Mouse (Mus musculus): ENCODE measurements around the gene Uts2b. TPM values are rescaled to one million over a fixed set of nuclear protein-coding genes. Genes with fewer than 3 reads are reported as not detected.

Gene Uts2b
- not detected for total RNA-seq (2021)

DNA sequence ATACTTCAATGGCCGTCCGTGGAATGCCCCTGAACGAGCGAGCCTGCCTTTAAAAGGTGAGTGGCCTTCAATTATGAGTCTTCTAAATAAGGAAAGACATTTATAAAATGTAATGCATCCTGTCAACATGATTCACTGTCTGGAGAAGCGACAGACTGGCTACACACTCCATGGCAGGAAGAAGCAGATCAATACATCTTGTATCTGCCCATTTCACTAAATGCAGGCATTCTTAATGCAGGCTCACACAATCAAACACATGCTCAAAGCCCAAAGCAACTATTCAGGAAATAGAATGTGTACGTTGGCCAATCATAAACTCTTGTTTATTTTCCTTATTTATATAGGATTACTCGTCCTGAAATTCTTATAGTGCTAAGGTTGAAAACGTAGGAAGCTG, at the start of gene Uts2b:
Uts2b (minus strand) TSS at position 49 of the 400 bp plus-strand sequence.
- DNase-seq (ENCODE audit: low spot score in 2 of 2), result no peak
- intact Hi-C loops (cut with DNase I), result no loop called here

DNA sequence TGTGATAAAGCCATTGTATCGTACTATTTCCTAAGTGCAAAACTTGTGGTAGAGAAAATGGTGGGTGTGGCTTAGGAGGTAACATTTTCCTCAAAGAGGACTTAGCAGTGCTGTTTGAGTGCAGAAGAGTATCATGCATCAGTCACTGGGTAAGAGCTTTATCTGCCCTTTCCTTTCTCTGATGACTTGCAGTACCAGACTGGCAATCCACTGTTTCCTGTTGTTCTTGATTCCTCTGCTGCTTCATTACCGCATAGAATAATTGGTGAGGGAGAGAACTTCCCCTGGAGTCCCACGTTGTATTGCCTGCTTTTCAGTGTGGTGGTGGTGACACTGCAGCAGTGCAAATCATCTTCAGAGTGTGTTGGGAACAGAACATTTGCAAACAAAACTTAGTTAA, 47.6 kb upstream of the Uts2b start:
- intact Hi-C loops (cut with DNase I), result no loop called here
- DNase-seq (ENCODE audit: low spot score in 2 of 2), result no peak

DNA sequence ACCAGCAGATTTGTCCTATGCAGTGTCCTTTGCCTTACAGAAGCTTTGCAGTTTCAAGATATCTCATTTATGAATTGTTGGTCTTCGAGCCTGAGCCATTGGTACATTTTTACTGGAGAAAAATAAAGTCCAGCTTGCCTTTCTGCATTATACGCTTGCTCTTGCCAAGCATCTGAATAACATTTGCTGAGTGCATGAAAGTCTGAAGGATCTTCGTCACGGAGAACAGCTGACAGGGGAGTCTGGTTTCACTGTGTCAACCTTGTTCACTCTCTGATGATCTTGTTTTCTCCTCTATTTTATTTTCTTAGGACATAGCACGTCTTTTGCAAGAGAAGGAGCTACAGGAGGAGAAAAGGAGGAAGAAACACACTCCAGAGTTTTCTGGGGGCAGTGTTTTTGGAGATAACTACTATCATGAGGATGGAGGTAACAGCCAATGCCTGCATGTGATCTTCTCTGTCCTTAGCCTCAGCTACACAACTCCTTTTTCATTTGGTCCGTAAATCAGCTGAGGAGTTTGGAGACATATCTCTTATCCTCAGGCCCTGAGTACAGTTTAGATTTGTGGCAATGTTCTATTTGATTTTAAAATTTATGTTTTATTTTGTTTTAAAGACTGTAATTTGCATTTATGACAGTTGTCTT, 47.0 kb upstream of the Uts2b start:
- DNase-seq (ENCODE audit: low spot score in 2 of 2), result no peak
- intact Hi-C loops (cut with DNase I), result no loop called here

DNA sequence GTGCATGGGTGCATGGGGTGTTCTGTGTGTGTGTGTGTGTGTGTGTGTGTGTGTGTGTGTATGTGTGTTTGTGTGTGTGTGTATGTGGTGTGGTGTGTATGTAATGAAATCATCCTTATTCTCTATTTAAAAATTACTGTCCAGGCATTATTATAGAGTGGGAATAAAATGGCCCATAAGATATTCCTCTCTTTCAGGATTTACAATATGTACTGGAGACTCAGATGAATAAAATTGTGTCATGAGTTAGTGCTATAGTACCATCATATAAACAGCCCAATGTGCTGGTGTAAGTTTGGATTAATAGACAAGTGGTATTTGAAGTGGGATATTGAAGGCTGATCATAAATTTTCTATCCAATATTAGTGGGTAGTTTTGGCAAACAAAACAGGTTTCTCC, 34.1 kb upstream of the Uts2b start:
- DNase-seq (ENCODE audit: low spot score in 2 of 2), result no peak
- intact Hi-C loops (cut with DNase I), result no loop called here

DNA sequence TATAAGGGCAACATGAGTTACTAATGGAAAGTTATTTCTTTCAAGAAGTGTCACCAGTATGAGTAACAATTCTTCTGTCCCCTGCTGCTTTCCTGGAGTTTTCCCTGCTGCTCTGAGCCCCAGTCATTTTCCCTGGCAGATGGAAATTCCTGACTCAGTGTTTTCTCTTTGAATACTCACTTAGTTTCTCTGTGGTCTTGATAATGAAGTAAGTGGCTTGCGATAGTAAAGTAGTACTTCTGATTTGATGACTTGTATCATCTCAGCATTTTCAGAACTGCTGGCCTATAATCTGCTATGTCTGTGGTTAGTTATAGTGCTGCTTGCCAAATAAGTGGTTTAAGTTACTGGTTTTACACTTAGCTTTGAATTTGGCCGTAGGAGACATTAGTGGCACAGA, 31.5 kb upstream of the Uts2b start:
- DNase-seq (ENCODE audit: low spot score in 2 of 2), result no peak
- intact Hi-C loops (cut with DNase I), result no loop called here

DNA sequence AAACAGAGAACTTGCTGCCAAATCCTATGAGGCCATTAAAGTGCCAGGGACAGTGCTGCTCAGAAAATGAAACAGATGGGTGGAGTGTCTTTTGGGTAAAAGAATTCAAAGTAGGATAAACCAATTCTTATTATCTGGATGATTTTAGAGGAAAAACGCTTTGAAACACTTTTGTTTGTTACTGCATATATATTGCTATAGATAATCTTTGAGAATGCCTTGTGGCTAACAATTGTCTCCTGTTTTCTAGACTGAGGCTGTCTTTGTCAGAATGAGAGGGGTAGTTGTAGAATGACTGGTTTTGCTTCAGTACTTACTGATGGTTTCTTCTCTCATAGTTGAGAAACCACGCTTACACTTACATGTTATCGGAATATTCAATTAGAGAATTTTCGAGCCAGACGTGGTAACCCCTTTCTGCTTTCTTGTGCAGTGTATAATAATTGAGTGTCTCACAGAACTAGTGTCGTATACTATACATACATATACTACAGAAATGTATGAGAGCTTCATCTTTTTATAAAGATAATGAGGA, 29.7 kb upstream of the Uts2b start:
- no peak for DNase-seq (ENCODE audit: low spot score in 2 of 2)
- intact Hi-C loops (cut with DNase I), result no loop called here

DNA sequence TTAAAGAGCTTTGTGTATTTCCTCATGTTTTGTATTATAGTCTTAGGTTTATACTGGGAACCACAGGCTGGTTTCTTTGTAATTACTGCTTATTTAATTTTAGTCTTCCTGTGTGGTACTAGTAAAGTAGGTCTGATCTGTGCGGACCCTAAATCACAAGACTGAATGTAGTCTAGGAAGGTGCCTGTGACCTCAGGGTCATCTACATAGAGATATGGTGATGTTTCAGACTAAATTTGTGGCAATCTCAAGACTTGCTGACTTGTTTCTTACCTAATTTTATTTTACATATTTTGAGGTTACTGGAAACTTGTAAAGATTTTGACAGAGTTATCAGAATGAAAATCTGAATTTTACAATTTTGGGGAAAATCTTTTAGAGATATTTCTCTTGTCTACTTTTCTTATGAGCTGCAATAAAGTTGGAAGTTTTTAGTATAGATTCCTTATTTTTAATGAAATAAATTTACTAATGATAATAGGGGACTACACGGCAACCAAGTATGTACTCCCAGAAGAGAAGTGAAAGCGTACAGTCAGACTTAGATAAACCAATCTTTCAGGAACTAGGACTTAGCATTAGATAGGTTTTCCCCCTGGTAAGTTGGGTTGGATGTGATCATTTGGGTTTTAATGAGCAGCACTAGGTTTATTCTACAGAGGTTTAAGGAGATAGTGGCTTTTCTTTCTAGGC, 29.1 kb upstream of the Uts2b start:
- intact Hi-C loops (cut with DNase I), result no loop called here
- no peak for DNase-seq (ENCODE audit: low spot score in 2 of 2)

DNA sequence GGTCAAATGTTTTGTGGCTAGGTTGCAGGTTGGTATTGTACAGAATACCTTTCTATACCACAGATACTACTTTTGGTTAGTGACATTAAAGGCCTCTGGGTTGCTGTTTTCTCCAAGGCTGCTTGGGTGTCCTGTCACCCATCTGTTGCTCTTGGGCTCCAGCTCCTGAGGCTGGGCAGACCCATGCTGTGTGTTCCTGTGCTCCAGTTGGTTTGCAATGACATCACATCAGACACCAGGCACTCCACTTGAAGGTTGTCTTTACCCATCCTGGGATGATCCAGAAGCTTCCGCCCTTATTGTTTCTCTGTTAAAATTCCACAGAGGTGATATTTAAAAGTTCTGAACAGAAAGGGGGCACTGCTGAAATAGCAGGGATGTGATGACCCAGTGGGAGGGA, 26.9 kb upstream of the Uts2b start:
- intact Hi-C loops (cut with DNase I), result no loop called here
- DNase-seq (ENCODE audit: low spot score in 2 of 2), result no peak

DNA sequence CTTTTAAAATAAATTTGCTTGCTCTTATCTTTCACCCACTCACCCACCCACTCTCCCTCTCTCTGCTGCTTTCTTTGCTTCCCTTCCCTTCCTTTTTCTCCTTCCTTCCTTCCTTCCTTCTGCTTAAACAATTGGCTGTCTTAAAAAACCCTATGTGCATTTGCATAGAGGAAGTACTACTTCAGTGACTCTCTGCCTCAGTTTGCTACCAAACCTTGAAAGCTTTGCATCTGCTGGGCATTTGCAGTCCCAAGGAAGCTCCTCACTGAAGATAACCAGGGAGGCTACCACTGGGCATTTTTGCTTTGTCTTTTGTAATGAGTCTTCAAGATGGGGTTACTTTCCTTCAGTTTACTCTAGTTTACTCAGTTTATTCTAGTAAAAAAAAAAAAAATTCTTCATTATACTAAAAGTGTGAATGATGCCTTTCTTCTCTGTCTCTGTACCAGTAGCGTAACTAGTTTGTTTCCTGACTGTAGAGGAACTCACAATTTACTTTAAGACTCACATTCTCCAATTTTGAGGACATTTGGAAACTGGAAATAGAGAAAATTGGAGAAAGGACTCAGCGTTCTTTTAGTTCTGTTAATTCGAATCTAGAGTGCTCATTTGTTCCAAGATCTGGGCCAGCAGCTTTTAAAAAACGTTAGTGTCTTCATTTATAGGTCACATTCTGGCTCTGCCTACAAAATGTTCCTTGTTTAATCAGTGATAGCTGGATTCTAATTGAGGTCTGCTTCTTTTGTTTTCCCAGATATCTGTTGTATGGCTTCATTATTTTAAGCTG, 25.4 kb upstream of the Uts2b start:
- DNase-seq (ENCODE audit: low spot score in 2 of 2), result no peak
- intact Hi-C loops (cut with DNase I), result no loop called here

DNA sequence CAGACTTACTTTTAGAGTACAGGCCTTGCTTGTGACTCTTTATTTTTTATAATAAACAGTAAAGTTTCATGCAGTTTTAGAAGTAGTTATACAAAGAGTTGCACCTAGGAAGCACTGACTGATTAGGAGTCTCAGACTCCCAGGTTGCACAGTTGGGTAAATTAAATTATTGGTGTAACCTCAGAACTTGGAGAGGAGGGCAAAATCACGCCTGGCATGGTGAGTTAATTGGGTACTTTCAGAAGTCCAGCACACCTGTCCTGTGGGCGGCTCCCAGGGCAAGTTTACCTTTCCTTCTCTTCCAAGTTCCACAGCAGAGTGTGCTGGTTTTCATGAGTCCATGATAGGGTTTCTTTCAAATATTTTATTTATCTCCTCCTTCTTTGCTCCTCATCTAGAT, 21.8 kb upstream of the Uts2b start:
- DNase-seq (ENCODE audit: low spot score in 2 of 2), result no peak
- intact Hi-C loops (cut with DNase I), result no loop called here

DNA sequence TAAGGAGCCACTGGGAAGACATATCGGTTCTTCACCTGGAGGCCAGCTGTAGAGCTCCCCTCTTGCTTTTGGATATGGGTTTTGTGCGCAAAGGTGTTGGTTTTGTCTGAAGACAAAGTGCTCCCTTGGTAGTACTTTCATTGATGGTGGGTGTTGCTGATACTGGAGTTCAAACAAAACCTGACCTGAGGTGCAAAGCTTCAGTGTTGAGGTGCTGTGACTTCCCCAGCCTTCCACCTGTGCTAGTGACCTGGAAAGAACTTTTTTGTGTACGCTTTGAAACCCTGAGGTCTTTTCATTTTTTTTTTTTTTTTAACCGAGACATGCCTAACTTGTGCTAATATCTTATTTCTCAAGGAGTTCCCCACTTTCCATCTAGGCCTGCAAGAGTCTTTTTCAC, 20.3 kb upstream of the Uts2b start:
- DNase-seq (ENCODE audit: low spot score in 2 of 2), result no peak

DNA sequence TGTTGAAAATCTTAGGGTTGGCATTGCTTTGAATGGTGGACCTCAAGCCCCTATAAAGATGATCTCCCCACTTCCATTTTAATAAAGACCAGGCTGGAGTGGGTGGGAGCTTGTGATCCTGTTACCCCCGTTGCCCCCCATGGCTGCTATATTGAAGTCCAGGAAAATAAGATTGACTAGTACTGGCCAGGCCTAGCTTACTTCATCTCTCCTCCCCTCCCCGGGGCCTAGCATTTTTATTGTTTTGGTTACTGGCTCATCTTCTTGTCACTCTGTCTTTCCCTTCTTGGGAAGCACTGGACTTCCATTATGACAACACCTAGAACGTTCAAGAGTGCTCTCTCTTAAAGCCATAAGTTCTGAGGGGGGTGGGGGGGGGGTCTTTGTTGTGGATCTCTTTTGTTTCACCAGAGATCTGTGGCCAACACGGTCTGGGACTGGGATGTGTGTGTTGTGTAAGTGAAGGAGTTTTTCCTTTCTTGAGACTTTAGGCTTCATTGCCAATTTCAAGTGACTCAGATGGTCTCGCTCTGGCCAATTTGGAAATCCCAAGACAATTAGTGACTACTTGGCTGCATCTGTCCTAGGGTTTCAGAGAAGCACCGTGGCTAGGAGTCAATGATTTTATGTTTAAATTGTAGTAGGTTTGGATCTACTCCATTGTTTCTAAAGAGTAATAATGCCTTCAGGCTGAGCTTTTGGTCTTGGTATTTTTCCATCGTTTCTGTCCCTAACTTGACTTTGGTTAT, 19.7 kb upstream of the Uts2b start:
- peak in 1 of 2 experiments; percentile 28 for DNase-seq (ENCODE audit: low spot score in 2 of 2)

More for the DNA sequence above, 20.3 kb upstream of the Uts2b start:
- intact Hi-C loops (cut with DNase I), result no loop called here

DNA sequence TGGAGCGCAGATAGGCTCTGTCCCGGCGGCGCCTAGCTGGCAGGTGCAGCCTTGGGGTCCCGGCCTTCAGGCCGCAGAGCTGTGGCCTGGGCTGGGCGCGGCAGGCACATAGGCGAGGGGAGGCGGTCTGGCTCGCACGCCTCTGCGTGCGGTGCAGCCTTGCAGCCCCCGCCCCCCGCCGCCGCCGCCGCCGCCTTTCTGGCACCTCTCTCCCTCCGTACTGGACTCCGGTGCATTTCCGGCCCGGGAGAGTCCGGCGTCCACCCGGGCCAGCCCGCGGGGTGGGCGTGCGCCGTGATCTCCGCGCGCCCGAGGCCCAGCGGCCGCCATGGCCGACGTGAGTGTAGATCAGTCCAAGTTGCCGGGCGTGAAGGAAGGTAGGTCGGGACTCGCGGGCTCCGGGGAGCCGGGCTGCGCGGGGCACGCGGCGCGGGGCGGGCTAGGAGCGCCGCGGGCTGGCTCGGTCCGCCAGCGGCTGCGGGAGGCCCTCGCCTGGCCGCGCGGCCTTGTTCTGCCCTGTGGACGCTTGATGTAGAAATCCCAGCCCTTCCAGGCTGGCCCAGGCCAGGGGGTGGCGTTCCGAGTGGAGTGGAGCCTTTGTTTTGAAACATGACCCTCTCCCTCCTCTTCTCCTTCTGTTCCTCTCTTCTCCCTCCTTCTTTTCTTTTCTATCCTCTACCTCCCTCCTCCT, 18.9 kb upstream of the Uts2b start, which contains the start of gene Ccdc50:
Ccdc50 (plus strand) TSS at position 109 of the 691 bp plus-strand sequence.
- DNase-seq (ENCODE audit: low spot score in 2 of 2), result peak; percentile 84 to 88
- intact Hi-C loops (cut with DNase I), result no loop called here

More for the DNA sequence above, 19.7 kb upstream of the Uts2b start:
- intact Hi-C loops (cut with DNase I), result no loop called here

DNA sequence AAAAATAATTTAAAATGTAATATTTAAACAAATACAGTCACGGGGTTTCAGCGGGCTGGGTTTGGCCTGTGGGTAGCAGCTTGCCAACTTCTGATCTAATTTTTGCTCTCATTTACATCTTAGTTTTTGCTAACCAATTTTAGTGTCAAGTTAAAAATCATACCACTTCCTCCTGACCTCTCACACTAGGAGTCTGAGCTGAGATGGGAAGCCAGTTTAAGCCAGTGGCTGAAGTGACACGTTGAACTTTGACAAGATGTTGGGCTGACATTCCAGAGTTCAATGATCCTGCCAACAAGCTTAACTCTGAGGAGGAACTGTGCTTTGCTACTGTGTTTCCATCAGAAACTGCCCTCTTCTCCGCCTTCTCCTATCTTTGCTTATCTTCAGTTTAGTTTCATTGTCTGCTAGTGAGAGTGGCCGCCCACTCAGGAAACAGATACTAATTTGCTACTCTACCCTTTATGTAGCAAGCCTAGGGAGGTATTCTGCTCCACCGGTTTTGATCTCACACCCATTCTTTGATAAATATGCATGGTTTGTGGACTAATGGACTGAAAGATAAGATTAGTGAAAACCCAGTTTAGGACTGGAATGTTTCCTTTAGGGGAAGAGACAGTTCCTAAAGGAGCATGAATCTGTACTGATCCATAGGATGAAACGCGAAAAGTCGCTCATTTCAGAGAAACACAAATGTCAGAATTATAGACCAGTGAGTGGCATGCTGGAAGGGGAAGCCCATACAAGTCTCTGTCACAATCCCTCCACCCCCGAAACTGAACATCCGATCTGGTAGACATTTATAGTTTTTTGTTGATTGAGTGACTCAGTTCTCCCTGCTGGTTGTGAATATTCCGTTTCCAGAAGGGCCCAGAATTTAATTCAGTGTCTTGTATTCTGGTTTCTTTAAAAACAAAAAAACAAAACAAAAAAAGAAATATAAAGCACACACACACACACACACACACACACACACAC, 17.9 kb upstream of the Uts2b start:
- intact Hi-C loops (cut with DNase I), result no loop called here
- peak in 1 of 2 experiments; percentile 17 for DNase-seq (ENCODE audit: low spot score in 2 of 2)

DNA sequence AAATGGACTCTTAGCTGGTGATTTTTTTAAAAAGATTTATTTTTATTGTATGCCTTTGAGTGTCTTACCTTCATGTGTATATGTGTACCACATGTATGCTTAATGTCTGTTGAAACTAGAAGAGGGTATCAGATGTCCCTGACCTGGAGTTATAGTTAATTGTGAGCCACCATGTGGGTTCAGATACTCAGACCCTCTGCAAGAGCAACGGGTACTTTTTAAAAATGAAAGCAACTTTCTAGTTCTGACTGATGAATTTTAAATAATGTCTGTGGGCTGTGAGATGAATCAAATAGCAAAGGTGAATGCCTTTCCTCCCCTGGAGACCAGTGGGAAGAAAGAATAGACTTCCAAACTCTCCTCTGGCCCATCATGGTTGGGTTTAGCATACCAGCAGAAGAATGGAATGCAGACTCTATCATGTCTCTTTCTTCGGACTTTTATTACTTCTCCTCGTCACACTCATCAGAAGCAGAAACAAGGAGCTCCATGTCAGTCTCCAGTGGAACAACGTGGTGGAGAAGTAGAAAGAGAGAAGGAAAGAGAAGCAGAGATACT, 16.9 kb upstream of the Uts2b start:
- no peak for DNase-seq (ENCODE audit: low spot score in 2 of 2)
- intact Hi-C loops (cut with DNase I), result no loop called here

DNA sequence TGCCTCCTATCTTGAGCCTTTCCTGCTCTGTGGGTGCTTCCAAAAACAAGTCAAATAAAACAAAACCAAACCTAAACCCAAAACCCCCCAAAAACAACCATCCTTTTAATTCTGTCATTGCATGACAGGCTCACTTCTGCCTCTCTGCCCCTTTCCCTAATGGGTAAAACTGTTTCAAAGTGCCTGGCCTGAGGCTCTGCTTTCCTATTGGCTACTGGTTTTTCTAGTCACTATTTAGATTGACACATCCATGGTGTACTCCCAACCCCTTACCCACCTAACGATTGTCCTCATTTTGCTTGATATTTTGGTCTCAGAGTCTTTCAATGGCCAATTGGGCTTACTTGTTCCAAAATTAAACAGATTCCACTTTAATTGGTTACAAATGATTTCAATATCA, 15.6 kb upstream of the Uts2b start:
- DNase-seq (ENCODE audit: low spot score in 2 of 2), result no peak
- intact Hi-C loops (cut with DNase I), result no loop called here

DNA sequence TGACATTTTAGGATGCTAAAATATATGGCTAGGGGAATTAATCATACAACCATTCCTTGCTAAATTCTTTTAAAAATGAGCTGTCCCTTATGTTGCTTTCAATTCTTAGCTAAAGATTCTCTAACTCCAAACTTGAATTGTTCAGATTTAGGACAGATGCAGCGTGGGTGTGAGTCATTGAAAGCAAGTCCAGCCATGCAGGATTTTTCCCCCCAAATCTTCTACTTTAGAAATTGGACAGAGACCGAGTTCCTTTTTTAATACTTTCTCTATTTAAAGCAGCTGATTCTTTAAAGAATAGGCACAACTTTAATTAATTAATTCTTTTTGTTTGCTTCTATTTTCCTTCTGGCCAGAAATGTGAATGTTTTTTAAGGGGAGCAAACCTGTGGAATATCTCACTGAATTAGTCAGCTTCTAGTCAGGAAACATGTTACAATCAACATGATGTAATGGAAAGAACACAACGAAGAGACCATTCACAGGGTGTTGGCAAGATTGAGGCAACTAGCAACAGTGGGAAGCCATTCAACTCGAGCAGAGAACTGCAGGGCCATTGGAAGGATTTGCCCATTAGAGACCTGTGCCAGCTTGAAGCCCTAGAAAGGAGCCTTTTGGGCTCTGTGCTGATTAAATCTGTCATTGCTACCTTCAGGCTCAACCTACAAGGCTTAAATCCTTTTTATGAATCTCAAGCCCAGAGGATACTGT, 15.0 kb upstream of the Uts2b start:
- intact Hi-C loops (cut with DNase I), result no loop called here
- DNase-seq (ENCODE audit: low spot score in 2 of 2), result peak; percentile 14 to 38
